Mouse (Mus musculus) embryonic facial prominence, embryonic 15.5 days (tissue): Measurements from ENCODE around the gene Plaur. TPM values are rescaled to one million over a fixed set of nuclear protein-coding genes. Genes with fewer than 3 reads are reported as not detected.

Source experiments
- ATAC-seq: fragments of 200-750 bp; cut with Nextera tagmentation; 2 replicates; pipeline ENCODE4 v1.8.0; 2017; ENCODE audit warnings: low read depth, moderate TSS enrichment; ENCODE audit not compliant: insufficient number of reproducible peaks, low FRiP score, low TSS enrichment
- H3K27ac ChIP-seq: fragments of 300-500 bp; sonication (generic); replicated peaks from 2 replicates; pipeline ENCODE4 v1.5.1; 2015; ENCODE audit warnings: mild to moderate bottlenecking, inconsistent platforms
- H3K27me3 ChIP-seq: fragments of 300-500 bp; sonication (generic); 2 replicates; pipeline ENCODE4 v1.6.1; 2015; ENCODE audit warnings: inconsistent platforms
- H3K36me3 ChIP-seq: fragments of 300-500 bp; sonication (generic); 2 replicates; pipeline ENCODE4 v1.6.1; 2015; ENCODE audit warnings: mild to moderate bottlenecking, inconsistent platforms
- H3K4me1 ChIP-seq: fragments of 300-500 bp; sonication (generic); 2 replicates; pipeline ENCODE4 v1.6.1; 2015; ENCODE audit warnings: inconsistent platforms
- H3K4me2 ChIP-seq: fragments of 300-500 bp; sonication (generic); replicated peaks from 2 replicates; pipeline ENCODE4 v1.6.1; 2015; ENCODE audit warnings: mild to moderate bottlenecking, inconsistent platforms
- H3K4me3 ChIP-seq: fragments of 300-500 bp; sonication (generic); replicated peaks from 2 replicates; pipeline ENCODE4 v1.5.1; 2015; ENCODE audit warnings: mild to moderate bottlenecking, inconsistent platforms
- H3K9ac ChIP-seq: fragments of 300-500 bp; sonication (generic); 2 replicates; pipeline ENCODE4 v1.6.1; 2015; ENCODE audit warnings: inconsistent platforms
- H3K9me3 ChIP-seq: fragments of 300-500 bp; sonication (generic); replicated peaks from 2 replicates; pipeline ENCODE4 v1.6.1; 2016; ENCODE audit warnings: inconsistent platforms
- WGBS: fragments of 180-500 bp; shearing (Covaris S2); methylation state at CpG from one replicate; pipeline ENCODE4 v1.1.7; 2015; 5-methylcytosine and 5-hydroxymethylcytosine counted together
- polyA plus RNA-seq: library from polyadenylated mRNA; unstranded; fragments of >200 nt; fragmentation: Nextera tagmentation; extraction: Ambion mirVana; gene quantifications from 2 replicates; pipeline ENCODE4 v1.2.1, GENCODE M21; 2015

Plaur gene
- polyA plus RNA-seq, 1 experiment from 2014 or later, result 8.8 TPM

DNA sequence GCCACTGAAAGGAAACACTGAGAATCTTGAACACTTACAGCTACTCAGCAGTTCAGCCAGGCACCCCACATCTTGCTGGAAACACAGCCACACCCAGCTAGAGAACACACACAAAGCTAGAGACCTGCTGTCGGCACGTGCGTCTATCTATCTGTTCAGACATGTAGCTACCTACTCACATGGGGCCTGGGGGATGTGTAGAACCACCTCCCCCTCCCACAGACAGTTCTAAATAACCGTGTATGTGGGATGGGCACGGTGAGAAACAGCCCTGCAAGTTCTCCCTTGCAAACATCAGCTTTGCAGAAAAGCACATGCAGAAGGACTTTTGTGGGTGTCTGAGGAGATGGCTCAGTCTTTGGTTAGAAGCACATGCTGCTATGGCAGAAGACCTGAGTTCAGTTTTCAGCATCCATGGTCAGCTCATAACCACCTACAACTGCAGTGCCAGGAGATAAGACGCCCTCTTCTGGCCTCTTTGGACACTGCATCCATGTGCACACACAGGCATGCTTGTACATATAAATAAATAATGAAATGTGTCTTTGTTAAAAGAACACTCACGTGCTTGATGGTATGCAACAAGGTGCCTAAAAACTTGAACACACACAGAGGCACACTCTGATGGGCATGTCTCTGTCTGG, 15.5 kb upstream of the Plaur start:
- H3K4me1 ChIP-seq, result peaks cover 16% of the 10 kb centered on the region
- H3K36me3 ChIP-seq, result no peaks in the 10 kb centered on the region
- ATAC-seq, result no peak
- no peaks in the 10 kb centered on the region for H3K9me3 ChIP-seq
- H3K4me3 ChIP-seq, result no peak overlapping the region
- WGBS, result 57% methylated on average over 7 of the region's 7 CpGs
- H3K4me2 ChIP-seq, result no peak overlapping the region
- peak overlapping the region; percentile 56 for H3K27ac ChIP-seq
- H3K9ac ChIP-seq, result no peak overlapping the region
- no peaks in the 10 kb centered on the region for H3K27me3 ChIP-seq

GRCm38 (mm10) chr7:24448782-24449517, 13.3 kb upstream of the Plaur start:
- WGBS, result 42% methylated on average over 14 of the region's 14 CpGs
- no peak overlapping the region; the same call in 1 of the 2 replicates for H3K27ac ChIP-seq
- H3K4me2 ChIP-seq, result no peak overlapping the region
- peaks cover 18% of the 10 kb centered on the region for H3K4me1 ChIP-seq
- H3K9me3 ChIP-seq, result no peaks in the 10 kb centered on the region
- no peaks in the 10 kb centered on the region for H3K27me3 ChIP-seq
- H3K9ac ChIP-seq, result no peak overlapping the region
- H3K36me3 ChIP-seq, result no peaks in the 10 kb centered on the region
- no peak for ATAC-seq
- H3K4me3 ChIP-seq, result no peak overlapping the region

GRCm38 (mm10) chr7:24450585-24451017, 11.7 kb upstream of the Plaur start:
- H3K9me3 ChIP-seq, result no peaks in the 10 kb centered on the region
- 63% methylated on average over 9 of the region's 9 CpGs for WGBS
- H3K27me3 ChIP-seq, result no peaks in the 10 kb centered on the region
- H3K4me3 ChIP-seq, result no peak overlapping the region
- H3K36me3 ChIP-seq, result no peaks in the 10 kb centered on the region
- ATAC-seq, result no peak
- no peak overlapping the region for H3K9ac ChIP-seq
- no peak overlapping the region for H3K4me2 ChIP-seq
- H3K4me1 ChIP-seq, result peaks cover 18% of the 10 kb centered on the region
- H3K27ac ChIP-seq, result no peak overlapping the region

DNA sequence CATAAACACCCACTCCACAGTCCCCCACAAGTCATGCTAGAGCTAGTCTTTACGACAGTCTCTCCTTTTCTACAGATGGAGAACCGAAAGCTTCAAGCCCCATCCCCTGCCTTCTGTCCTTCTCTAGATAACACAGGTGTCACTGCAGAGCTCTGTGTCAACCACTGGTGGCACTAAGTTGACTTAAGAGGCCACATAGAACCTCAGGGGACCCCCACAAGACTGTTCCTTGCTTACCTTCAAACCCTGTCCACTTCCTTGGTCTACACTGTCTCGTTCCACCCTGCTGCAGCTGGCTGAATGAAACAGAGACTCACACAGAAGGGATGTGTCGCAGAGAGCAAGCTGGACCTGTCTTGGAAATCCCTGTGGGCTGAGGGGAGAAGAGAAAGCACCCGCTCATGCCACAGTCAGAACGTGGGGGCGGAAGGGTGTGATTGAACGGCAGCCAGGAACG, 10.4 kb upstream of the Plaur start, which contains the start of gene Irgc1:
Gene Irgc1 (minus strand): TSS at position 443 of the 457 bp plus-strand sequence.
- no peak within 1 kb of the TSS for H3K4me3 ChIP-seq
- no peaks in the 10 kb centered on the region for H3K9me3 ChIP-seq
- no peak within 1 kb of the TSS for H3K9ac ChIP-seq
- H3K27me3 ChIP-seq, result no peaks in the 10 kb centered on the region
- no peak within 1 kb of the TSS for H3K27ac ChIP-seq
- 64% methylated on average over 9 of the region's 9 CpGs for WGBS
- H3K36me3 ChIP-seq, result no peaks in the 10 kb centered on the region
- no peak within 1 kb of the TSS for H3K4me2 ChIP-seq
- peaks cover 18% of the 10 kb centered on the region for H3K4me1 ChIP-seq
- ATAC-seq, result no peak

- H3K36me3 ChIP-seq, result no peaks in the 10 kb centered on the region
- H3K27ac ChIP-seq, result no peak overlapping the region
- ATAC-seq, result no peak
- H3K4me1 ChIP-seq, result peaks cover 7% of the 10 kb centered on the region; the same call in 1 of the 2 replicates
- no peak overlapping the region for H3K4me3 ChIP-seq
- no peak overlapping the region for H3K9ac ChIP-seq
- 70% methylated on average over 2 of the region's 2 CpGs for WGBS
- H3K4me2 ChIP-seq, result no peak overlapping the region
- no peaks in the 10 kb centered on the region for H3K9me3 ChIP-seq
- H3K27me3 ChIP-seq, result no peaks in the 10 kb centered on the region
Measured at GRCm38 (mm10) chr7:24454199-24454598, 8.1 kb upstream of the Plaur start.

DNA sequence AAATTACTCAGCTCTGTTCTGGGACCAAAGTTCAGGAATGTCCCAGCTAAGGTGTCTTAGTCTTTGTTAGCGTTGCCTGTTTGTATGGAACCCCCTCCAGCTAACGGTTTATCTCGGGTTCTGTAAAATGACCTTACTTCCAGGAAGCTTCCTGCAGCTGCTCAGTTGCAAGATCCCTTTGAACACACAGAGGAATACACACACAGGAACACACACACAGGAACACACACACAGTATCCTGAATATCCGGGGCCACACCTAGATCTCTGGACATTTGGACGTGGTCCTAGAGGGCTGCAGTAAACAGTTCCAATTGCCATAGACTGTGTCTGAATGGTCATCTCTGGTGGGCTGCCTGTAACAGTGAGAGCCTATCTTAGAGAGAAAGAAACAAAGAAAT, 6.6 kb upstream of the Plaur start:
- WGBS, result 74% methylated on average over 5 of the region's 5 CpGs
- no peak overlapping the region for H3K27ac ChIP-seq
- H3K4me1 ChIP-seq, result peaks cover 6% of the 10 kb centered on the region; the same call in 1 of the 2 replicates
- no peak overlapping the region for H3K4me2 ChIP-seq
- H3K27me3 ChIP-seq, result 0 out of 2 replicates have a peak, but pooled peaks cover 4% of the 10 kb centered on the region
- no peak overlapping the region for H3K9ac ChIP-seq
- H3K4me3 ChIP-seq, result no peak overlapping the region
- H3K36me3 ChIP-seq, result no peaks in the 10 kb centered on the region
- no peaks in the 10 kb centered on the region for H3K9me3 ChIP-seq
- no peak for ATAC-seq

DNA sequence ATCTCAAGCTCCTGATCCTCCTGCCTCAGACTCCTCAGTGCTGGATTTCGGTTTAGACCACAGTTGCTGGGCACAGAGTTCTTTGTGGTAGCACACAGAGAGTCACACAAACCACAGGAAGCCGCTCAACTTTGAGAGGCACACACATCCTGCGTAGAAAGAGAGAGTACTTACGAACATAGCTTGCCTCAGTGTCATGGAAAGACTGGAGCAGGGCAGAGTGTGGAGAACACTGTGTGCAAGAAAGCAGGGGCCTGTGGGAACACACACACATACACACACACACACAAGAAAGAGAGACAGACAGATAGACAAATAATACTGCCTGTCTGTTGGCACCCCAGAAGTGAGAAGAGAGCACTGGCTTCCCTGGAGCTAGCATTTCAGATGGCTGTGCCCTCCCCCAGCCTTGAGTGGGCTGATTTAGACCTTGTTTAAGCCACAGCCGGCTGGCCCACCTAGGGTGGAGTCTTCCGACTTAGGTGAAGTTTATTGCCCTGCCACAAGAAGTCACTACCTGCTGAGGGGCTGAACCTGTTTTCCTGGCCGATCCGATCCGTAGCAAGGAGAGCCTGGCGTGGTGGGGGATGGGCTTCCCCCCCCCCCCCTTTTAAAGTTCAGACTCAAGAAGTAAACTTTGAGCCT, 4.4 kb upstream of the Plaur start:
- Histone ChIP-seq H3K9ac (no peak overlapping the region), H3K9me3 (no peaks in the 10 kb centered on the region), H3K4me3 (no peak overlapping the region), H3K36me3 (no peaks in the 10 kb centered on the region), H3K4me1 (peaks cover 18% of the 10 kb centered on the region), H3K27me3 (0 out of 2 replicates have a peak, but pooled peaks cover 4% of the 10 kb centered on the region), H3K27ac (no peak overlapping the region; the same call in 1 of the 2 replicates), H3K4me2 (no peak overlapping the region)
- WGBS, result 59% methylated on average over 10 of the region's 10 CpGs
- ATAC-seq, result no peak

DNA sequence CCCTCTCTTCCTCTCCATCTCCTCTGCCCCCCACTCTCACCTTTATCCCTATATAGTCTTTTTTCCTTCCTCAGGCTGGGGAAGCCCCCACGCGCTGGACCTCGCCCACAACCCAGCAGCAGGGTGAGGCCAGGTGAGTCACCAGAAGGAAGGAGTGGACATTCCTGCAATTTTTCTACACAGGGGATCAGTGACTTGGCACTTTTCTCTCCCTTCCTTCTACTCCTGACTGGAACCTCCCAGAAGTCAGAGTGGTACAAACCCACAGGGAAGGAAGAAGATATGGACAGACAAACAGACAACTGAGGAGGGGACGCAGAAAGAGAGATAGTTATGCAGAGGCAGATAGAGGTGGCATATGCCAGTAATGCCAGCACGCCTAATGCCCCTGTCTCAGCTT, 2.8 kb upstream of the Plaur start:
- no peak overlapping the region for H3K4me2 ChIP-seq
- peaks cover 23% of the 10 kb centered on the region for H3K4me1 ChIP-seq
- no peak overlapping the region for H3K4me3 ChIP-seq
- no peaks in the 10 kb centered on the region for H3K36me3 ChIP-seq
- no peak overlapping the region for H3K9ac ChIP-seq
- no peak for ATAC-seq
- no peaks in the 10 kb centered on the region for H3K9me3 ChIP-seq
- H3K27ac ChIP-seq, result no peak overlapping the region
- WGBS, result 71% methylated on average over 5 of the region's 5 CpGs
- H3K27me3 ChIP-seq, result 0 out of 2 replicates have a peak, but pooled peaks cover 4% of the 10 kb centered on the region

DNA sequence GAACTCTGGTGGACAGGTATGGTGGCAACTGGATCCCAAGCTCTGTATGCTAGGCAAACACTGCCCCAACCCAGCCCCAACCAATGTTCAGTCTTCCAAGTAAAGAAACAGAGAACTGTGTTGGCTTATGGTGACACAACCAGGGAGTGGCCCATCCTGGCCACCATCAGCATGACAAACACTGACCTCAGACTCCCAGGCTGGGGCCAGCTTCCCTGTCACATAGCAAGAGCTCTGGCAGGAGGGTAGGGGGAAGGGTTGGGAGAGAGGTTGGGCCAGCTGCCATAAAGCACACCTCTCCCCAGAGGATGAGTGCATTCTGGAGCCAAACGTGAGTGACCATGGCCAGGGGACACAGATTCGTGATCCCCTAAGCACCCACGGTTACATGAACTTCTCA, 2.4 kb upstream of the Plaur start:
- Histone ChIP-seq H3K27ac (no peak overlapping the region), H3K27me3 (0 out of 2 replicates have a peak, but pooled peaks cover 4% of the 10 kb centered on the region), H3K4me3 (no peak overlapping the region), H3K4me1 (peaks cover 23% of the 10 kb centered on the region), H3K36me3 (no peaks in the 10 kb centered on the region), H3K9me3 (no peaks in the 10 kb centered on the region), H3K9ac (no peak overlapping the region), H3K4me2 (no peak overlapping the region)
- no peak for ATAC-seq
- 64% methylated on average over 3 of the region's 3 CpGs for WGBS

DNA sequence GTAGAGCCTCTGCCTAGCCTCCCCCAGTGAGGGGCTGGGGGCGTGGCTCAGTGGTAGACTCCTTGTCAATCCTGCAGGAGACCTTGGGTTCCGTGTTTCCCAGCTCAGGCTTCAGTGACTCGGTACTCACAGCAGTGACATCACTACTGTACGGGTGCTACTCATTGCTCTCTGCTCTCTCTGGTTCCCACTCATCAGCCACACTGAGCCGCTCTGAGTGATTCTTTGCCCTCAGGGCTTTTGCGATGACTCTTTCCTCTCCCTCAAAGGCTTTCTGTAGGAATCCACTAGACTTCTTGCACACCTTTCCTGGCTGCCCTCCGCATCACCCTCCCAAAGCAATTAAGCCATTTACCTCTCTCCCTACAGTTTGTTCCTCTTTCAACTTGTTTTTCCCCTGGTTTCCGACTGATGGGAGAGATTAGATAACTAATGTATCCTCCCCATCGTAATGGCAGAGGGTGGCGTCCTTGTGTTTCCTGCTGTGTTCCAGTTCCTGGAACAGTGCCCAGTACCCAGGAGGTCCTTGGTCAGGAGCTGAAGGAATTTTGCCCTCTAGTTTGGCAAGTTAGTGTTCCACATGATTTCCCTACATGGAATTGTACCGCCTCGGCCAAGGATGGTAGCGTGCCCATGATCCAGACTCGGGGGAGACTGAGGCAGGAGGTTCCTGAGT, 770 bp upstream of the Plaur start:
- H3K27me3 ChIP-seq, result 0 out of 2 replicates have a peak, but pooled peaks cover 4% of the 10 kb centered on the region
- ATAC-seq, result no peak
- H3K9ac ChIP-seq, result no peak overlapping the region
- H3K4me3 ChIP-seq, result no peak overlapping the region
- no peak overlapping the region for H3K27ac ChIP-seq
- WGBS, result 54% methylated on average over 14 of the region's 14 CpGs
- H3K9me3 ChIP-seq, result no peaks in the 10 kb centered on the region
- no peaks in the 10 kb centered on the region for H3K36me3 ChIP-seq
- peaks cover 23% of the 10 kb centered on the region for H3K4me1 ChIP-seq
- no peak overlapping the region for H3K4me2 ChIP-seq

DNA sequence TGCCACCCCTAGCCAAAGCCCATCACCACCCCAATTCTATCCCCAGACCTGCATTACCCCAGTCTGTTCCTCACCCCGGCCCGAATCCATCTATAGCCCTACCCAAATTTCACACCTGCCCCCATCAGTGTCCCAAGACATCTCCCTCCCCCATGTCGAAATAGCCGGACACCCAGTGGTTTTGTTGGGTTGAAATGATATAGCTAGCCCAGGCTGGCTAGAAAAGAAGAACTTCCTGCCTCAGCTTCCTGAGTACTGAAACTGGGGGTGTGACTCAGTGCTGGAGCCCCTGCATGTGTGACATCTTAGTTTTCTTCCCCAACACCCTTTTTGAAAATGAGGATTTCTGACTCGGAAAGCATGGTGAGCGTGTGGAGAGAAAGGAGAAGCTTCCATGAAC, 4.6 kb downstream of the Plaur start:
- ATAC-seq, result no peak
- Histone ChIP-seq H3K27me3 (no peaks in the 10 kb centered on the region), H3K9me3 (0 out of 2 replicates have a peak, but pooled peaks cover 9% of the 10 kb centered on the region)

More for the DNA sequence above, 4.6 kb downstream of the Plaur start:
- Histone ChIP-seq H3K27ac (no peak overlapping the region), H3K4me1 (peaks cover 13% of the 10 kb centered on the region), H3K9ac (no peak overlapping the region), H3K36me3 (no peaks in the 10 kb centered on the region), H3K4me2 (no peak overlapping the region), H3K4me3 (no peak overlapping the region)
- 85% methylated on average over 6 of the region's 6 CpGs for WGBS
